Mouse (Mus musculus): Measurements from ENCODE around the gene Tbkbp1.

The Tbkbp1 gene

GRCm38 (mm10) chr11:97156999-97157398 lies 5.7 kb upstream of the Tbkbp1 start:
- no peak for DNase-seq (ENCODE audit: low read depth)

- no peak for DNase-seq (ENCODE audit: low read depth)
Observed at GRCm38 (mm10) chr11:97152662-97153287, 1.5 kb upstream of the Tbkbp1 start.

- DNase-seq (ENCODE audit: low read depth): no peak
Observed at GRCm38 (mm10) chr11:97152023-97152426, 730 bp upstream of the Tbkbp1 start.

- no peak for DNase-seq (ENCODE audit: low read depth)
Observed at GRCm38 (mm10) chr11:97150411-97151330, 624 bp downstream of the Tbkbp1 start.

- no peak for DNase-seq (ENCODE audit: low read depth)
Observed at GRCm38 (mm10) chr11:97149995-97150410, 1.3 kb downstream of the Tbkbp1 start.

- DNase-seq (ENCODE audit: low read depth): no peak
Observed at GRCm38 (mm10) chr11:97149026-97149425, 2.3 kb downstream of the Tbkbp1 start.

GRCm38 (mm10) chr11:97148591-97148990 lies 2.7 kb downstream of the Tbkbp1 start:
- DNase-seq (ENCODE audit: low read depth): no peak

GRCm38 (mm10) chr11:97147333-97147732 lies 4.0 kb downstream of the Tbkbp1 start:
- no peak for DNase-seq (ENCODE audit: low read depth)

DNA sequence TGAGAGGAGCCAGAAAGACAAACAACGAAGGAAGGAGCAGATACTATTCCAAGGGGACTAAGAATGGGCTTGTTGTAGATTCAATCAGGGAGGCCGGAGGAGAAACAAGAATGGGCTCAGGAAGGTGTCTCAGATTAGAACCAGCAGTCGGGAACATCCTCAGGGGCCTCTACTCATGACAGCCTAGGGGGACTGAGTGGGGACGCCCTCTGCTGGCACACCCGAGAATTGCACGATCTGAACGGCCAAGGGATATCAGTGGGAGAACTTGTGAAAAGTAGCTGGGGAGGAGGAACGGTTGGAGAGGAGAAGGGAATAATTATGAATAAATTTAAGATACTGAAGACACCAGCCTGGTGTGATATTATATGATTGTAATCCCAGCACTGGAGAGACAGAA lies 4.6 kb downstream of the Tbkbp1 start:
- peak; percentile 63 for DNase-seq (ENCODE audit: low read depth)

DNA sequence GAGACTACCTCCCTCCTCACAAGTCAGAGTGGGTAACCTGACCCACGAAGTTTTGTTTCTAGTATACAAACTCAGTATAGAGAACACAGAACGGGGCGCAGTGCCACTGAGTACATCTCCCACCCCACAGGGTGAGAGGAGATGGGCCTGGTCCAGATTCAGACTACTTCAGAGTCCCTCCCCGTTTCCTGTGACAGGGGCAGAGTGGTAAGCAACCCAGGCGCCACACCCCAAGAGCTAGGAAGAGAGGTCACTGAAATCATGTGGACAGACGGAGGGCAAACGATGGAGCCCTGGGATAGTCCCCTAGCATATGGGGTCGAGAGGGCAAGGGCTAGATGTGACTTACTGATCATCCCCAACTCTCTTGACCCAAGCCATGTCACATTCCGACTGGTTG lies 5.3 kb downstream of the Tbkbp1 start:
- DNase-seq (ENCODE audit: low read depth): no peak

- DNase-seq (ENCODE audit: low read depth): no peak
Observed at GRCm38 (mm10) chr11:97145320-97145719, 6.0 kb downstream of the Tbkbp1 start.

DNA sequence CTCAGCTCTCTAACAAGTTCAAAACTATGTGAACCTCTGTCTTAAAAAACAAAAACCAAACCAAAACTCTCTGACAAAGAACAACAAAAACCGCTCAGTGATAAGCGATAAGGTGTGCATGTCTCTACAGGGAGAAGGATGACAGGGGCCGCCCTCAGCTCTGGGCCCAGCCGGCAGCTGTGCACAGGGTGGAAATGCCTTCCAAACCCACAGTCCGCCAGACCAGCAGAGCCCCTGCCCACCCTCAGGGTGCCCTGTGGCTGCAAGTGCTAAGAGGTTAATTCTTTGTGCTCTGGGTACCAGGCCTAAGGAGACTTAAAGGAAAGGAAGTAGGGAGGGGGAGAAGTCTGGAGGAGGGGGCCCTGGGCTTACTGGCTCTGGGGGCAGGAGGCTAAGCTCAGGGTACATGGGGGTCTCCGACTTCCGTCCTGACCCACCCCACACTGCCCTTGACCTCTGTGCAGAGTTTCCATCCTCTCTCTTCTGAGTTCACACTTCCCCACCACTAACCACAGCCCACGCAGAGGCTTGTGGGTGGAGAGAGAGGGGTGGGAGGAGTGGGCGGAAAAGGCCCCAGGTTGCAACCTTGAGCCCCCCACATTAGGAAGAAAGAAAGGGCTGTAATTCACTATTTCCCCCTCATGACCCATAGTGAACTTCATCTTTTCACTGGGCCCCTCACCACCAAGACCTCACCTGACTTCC lies 7.9 kb downstream of the Tbkbp1 start:
- no peak for DNase-seq (ENCODE audit: low read depth)

- DNase-seq (ENCODE audit: low read depth): no peak
Observed at GRCm38 (mm10) chr11:97142159-97142608, 9.1 kb downstream of the Tbkbp1 start.

GRCm38 (mm10) chr11:97140811-97141210 lies 10.5 kb downstream of the Tbkbp1 start:
- no peak for DNase-seq (ENCODE audit: low read depth)

DNA sequence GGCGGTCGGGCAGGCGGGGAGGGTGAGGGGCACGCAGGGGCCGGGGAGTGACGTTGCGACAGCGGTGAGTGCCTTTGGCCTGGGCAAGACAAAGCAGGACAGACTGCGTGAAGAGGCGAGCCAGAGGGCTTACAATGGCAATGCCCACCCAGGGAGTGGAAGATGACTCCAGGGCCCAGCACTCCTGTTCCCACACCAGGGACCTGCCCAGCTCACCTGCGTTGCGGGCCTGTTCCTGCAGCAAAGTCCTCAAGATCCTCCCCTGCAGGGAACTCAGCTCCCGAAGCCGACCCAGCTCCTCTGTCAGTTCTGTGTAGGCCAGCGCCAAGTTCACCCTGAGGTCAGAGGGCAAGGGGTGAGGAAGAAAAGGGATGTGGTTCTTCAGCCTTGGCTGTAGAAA lies 12.0 kb downstream of the Tbkbp1 start:
- no peak for DNase-seq (ENCODE audit: low read depth)

GRCm38 (mm10) chr11:97138554-97139226 lies 12.6 kb downstream of the Tbkbp1 start:
- DNase-seq (ENCODE audit: low read depth): no peak

DNA sequence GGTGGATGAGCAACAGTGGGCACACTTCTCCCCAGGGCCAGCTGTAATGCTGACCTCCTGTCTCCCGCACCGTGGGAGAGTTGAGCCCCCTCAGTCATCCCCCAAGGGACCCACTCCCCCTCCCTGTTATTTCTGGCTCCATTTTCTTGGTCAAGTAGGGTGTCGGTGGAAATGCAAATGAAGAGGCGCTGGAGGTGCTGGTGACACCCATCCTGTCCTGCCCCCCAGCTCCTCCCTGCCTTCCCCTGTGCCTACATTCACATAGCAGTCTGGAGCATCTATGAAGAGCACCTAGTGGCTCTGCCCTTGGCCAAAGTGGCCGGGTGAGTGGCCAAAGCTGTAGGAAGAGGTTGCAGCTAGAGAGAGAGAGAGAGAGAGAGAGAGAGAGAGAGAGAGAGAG lies 18.0 kb downstream of the Tbkbp1 start:
- no peak for DNase-seq (ENCODE audit: low read depth)

- no peak for DNase-seq (ENCODE audit: low read depth)
Observed at GRCm38 (mm10) chr11:97132185-97132584, 19.1 kb downstream of the Tbkbp1 start.

GRCm38 (mm10) chr11:97131683-97132082 lies 19.6 kb downstream of the Tbkbp1 start:
- no peak for DNase-seq (ENCODE audit: low read depth)

GRCm38 (mm10) chr11:97130318-97130717 lies 21.0 kb downstream of the Tbkbp1 start:
- no peak for DNase-seq (ENCODE audit: low read depth)

- no peak for DNase-seq (ENCODE audit: low read depth)
Observed at GRCm38 (mm10) chr11:97128956-97129355, 22.3 kb downstream of the Tbkbp1 start.

Data from c-Kit-positive CD71-negative TER-119-negative erythroid progenitor cells, embryonic 14.5 days (primary cell).